Mouse (Mus musculus) C2C12 (cell line): ENCODE data around the gene Fam24b.

Experiments
- CTCF ChIP-seq: IDR thresholded peaks from one replicate; pipeline ENCODE4 v1.5.1; 2011; ENCODE audit not compliant: control insufficient read depth, insufficient read depth, insufficient read length
- USF1 ChIP-seq: IDR thresholded peaks from one replicate; pipeline ENCODE4 v1.6.1; 2011; ENCODE audit warnings: low read depth, mild to moderate bottlenecking, control low read depth, moderate library complexity

- TF ChIP-seq CTCF (no peak), USF1 (no peak)
Observed at GRCm38 (mm10) chr7:131314493-131314892, 14.8 kb downstream of the Fam24b start.
